Comparison of ENCODE assay signal across 23 mouse cellular contexts in genomic region chr10:19609125-19609524, GRCm38 (mm10). TPM values are rescaled to one million over a fixed set of nuclear protein-coding genes. Genes with fewer than 3 reads are reported as not detected.
DNase-seq lines count a peak whose midpoint lies in the region; ATAC-seq and TF ChIP-seq lines count a peak whose summit lies in the region.
"Had no signal": no experiment of that assay in that cellular context is flagged by ENCODE, and none has a peak within 500 bp of the region (broad histone marks: within the 10 kb centered on the region; RNA-seq: fewer than 3 reads in every experiment).

No protein-coding gene starts in this region.

- WGBS in forebrain, embryonic 10.5 days: 66% methylated on average over 14 of the region's 14 CpGs
- 64% methylated on average over 14 of the region's 14 CpGs for WGBS in forebrain, embryonic 11.5 days
- 39% methylated on average over 14 of the region's 14 CpGs for whole genome bisulfite sequencing in hindbrain, embryonic 11.5 days
- 42% methylated on average over 14 of the region's 14 CpGs for WGBS in hindbrain, embryonic 16.5 days
- 36% methylated on average over 14 of the region's 14 CpGs for WGBS in hindbrain, postnatal 0 days

- peaks cover 49% of the 10 kb centered on the region for H3K36me3 ChIP-seq in forebrain, embryonic 10.5 days (replicated peaks)
- H3K36me3 ChIP-seq in forebrain, embryonic 11.5 days (ENCODE audit: control insufficient read depth, insufficient read depth, low read length): no peaks in the 10 kb centered on the region
- no peaks in the 10 kb centered on the region for H3K36me3 ChIP-seq in hindbrain, embryonic 11.5 days (ENCODE audit: control insufficient read depth, insufficient read depth, low read length)
- H3K36me3 ChIP-seq in hindbrain, embryonic 16.5 days (ENCODE audit: control insufficient read depth, insufficient read depth, low read length): peaks cover 9% of the 10 kb centered on the region
- H3K36me3 ChIP-seq in hindbrain, postnatal 0 days (ENCODE audit: insufficient read depth, low read length): peaks cover 14% of the 10 kb centered on the region; the same call in 1 of the 2 replicates

- peak overlapping the region; percentile 74 for H3K27ac ChIP-seq in forebrain, embryonic 10.5 days
- no peak overlapping the region for H3K27ac ChIP-seq in forebrain, embryonic 11.5 days (ENCODE audit: low read depth, low read length)
- H3K27ac ChIP-seq in hindbrain, embryonic 11.5 days (ENCODE audit: low read depth, low read length): no peak overlapping the region
- no peak overlapping the region for H3K27ac ChIP-seq in hindbrain, embryonic 16.5 days (ENCODE audit: low read depth, low read length)
- no peak overlapping the region for H3K27ac ChIP-seq in hindbrain, postnatal 0 days

- H3K4me3 ChIP-seq in forebrain, embryonic 10.5 days: no peak overlapping the region
- no peak overlapping the region for H3K4me3 ChIP-seq in forebrain, embryonic 11.5 days (ENCODE audit: low read depth, low read length)
- no peak overlapping the region for H3K4me3 ChIP-seq in hindbrain, embryonic 11.5 days (ENCODE audit: low read depth, low read length)
- H3K4me3 ChIP-seq in hindbrain, embryonic 16.5 days (ENCODE audit: low read length): no peak overlapping the region
- H3K4me3 ChIP-seq in hindbrain, postnatal 0 days (ENCODE audit: low read length): no peak overlapping the region

- no peak for ATAC-seq in forebrain, embryonic 11.5 days (replicated peaks; ENCODE audit: low FRiP score)
- ATAC-seq in hindbrain, embryonic 11.5 days (ENCODE audit: low FRiP score): peak; percentile 79
- ATAC-seq in hindbrain, embryonic 16.5 days: no peak
- ATAC-seq in hindbrain, postnatal 0 days: 0 out of 2 replicates have a peak, but pooled peaks have one; percentile 29
- ATAC-seq in megakaryocyte-erythroid progenitor cell, adult 5-6 weeks (replicated peaks; ENCODE audit: low FRiP score, low TSS enrichment, poor library complexity, severe bottlenecking): no peak
- ATAC-seq: CD4-positive, CD25-positive, alpha-beta regulatory T cell, adult 4 months; lung, postnatal 0 days had no signal

- 0 out of 2 replicates have a peak, but pooled peaks cover 7% of the 10 kb centered on the region for H3K4me1 ChIP-seq in forebrain, embryonic 10.5 days
- H3K4me1 ChIP-seq in forebrain, embryonic 11.5 days (replicated peaks; ENCODE audit: control insufficient read depth, insufficient read depth, low read length): no peaks in the 10 kb centered on the region
- H3K4me1 ChIP-seq in hindbrain, embryonic 11.5 days (replicated peaks; ENCODE audit: control insufficient read depth, insufficient read depth, low read length): no peaks in the 10 kb centered on the region
- no peaks in the 10 kb centered on the region for H3K4me1 ChIP-seq in hindbrain, embryonic 16.5 days (ENCODE audit: control insufficient read depth, insufficient read depth, low read depth, low read length)
- H3K4me1 ChIP-seq in hindbrain, postnatal 0 days (ENCODE audit: insufficient read depth, low read length): no peaks in the 10 kb centered on the region

- TF ChIP-seq CTCF in brain, embryonic 14.5 days (IDR thresholded peaks at IDR 0.05; ENCODE audit: borderline replicate concordance, extremely low read depth, insufficient read depth, insufficient read length): no peak
- no peak for TF ChIP-seq CTCF in hindbrain, postnatal 0 days (IDR thresholded peaks at IDR 0.05; ENCODE audit: low read depth)

- DNase-seq in forebrain, embryonic 10.5 days (ENCODE audit: extremely low spot score, low spot score): no peak
- no peak for DNase-seq in forebrain, embryonic 11.5 days (ENCODE audit: low spot score)
- peak; percentile 45 for DNase-seq in hindbrain, embryonic 11.5 days (ENCODE audit: low spot score)
- DNase-seq in brain, embryonic 14.5 days (ENCODE audit: low read depth): peak; percentile 30
- DNase-seq in hindbrain, postnatal 0 days (ENCODE audit: low spot score): no peak
- no peak for DNase-seq in frontal cortex, postnatal 36 days (ENCODE audit: low spot score in 2 of 2)
- DNase-seq: adrenal gland, postnatal 36 days; cerebellum, adult 9-11 months; kidney, adult 2 months; kidney, postnatal 14 days; left cerebral cortex, postnatal 4 days; right cerebral cortex, adult 18-20 months had no signal

- no peaks in the 10 kb centered on the region for H3K9me3 ChIP-seq in forebrain, embryonic 10.5 days
- no peaks in the 10 kb centered on the region for H3K9me3 ChIP-seq in forebrain, embryonic 11.5 days (ENCODE audit: control insufficient read depth, low read length)
- no peaks in the 10 kb centered on the region for H3K9me3 ChIP-seq in hindbrain, embryonic 11.5 days (ENCODE audit: control insufficient read depth, low read length)
- H3K9me3 ChIP-seq in hindbrain, embryonic 16.5 days (ENCODE audit: control insufficient read depth, low read length): no peaks in the 10 kb centered on the region
- H3K9me3 ChIP-seq in hindbrain, postnatal 0 days (ENCODE audit: low read length): no peaks in the 10 kb centered on the region
- H3K9me3 ChIP-seq: G1E had no signal

- no peak overlapping the region for H3K4me2 ChIP-seq in forebrain, embryonic 11.5 days (ENCODE audit: low read depth, low read length, severe bottlenecking)
- no peak overlapping the region for H3K4me2 ChIP-seq in hindbrain, embryonic 11.5 days (replicated peaks; ENCODE audit: low read depth, low read length)
- H3K4me2 ChIP-seq in hindbrain, embryonic 16.5 days (ENCODE audit: low read length): no peak overlapping the region
- no peak overlapping the region for H3K4me2 ChIP-seq in hindbrain, postnatal 0 days (ENCODE audit: low read depth, low read length)

- no peak for TF ChIP-seq POLR2A in brain, embryonic 14.5 days (IDR thresholded peaks at IDR 0.05; ENCODE audit: borderline replicate concordance, extremely low read depth, insufficient read depth, insufficient read length, poor library complexity, severe bottlenecking)

- H3K27me3 ChIP-seq in forebrain, embryonic 10.5 days (ENCODE audit: poor library complexity, severe bottlenecking): no peaks in the 10 kb centered on the region
- no peaks in the 10 kb centered on the region for H3K27me3 ChIP-seq in forebrain, embryonic 11.5 days (ENCODE audit: control insufficient read depth, insufficient read depth, low read length)
- no peaks in the 10 kb centered on the region for H3K27me3 ChIP-seq in hindbrain, embryonic 11.5 days (ENCODE audit: control insufficient read depth, insufficient read depth, low read length)
- H3K27me3 ChIP-seq in hindbrain, embryonic 16.5 days (replicated peaks; ENCODE audit: control insufficient read depth, insufficient read depth, low read length): no peaks in the 10 kb centered on the region
- H3K27me3 ChIP-seq in hindbrain, postnatal 0 days (ENCODE audit: insufficient read depth, low read length): no peaks in the 10 kb centered on the region

- H3K9ac ChIP-seq in forebrain, embryonic 11.5 days (ENCODE audit: low read length): no peak overlapping the region
- no peak overlapping the region for H3K9ac ChIP-seq in hindbrain, embryonic 11.5 days (ENCODE audit: low read depth, low read length)
- no peak overlapping the region for H3K9ac ChIP-seq in hindbrain, embryonic 16.5 days (ENCODE audit: low read depth, low read length)
- no peak overlapping the region for H3K9ac ChIP-seq in hindbrain, postnatal 0 days (replicated peaks; ENCODE audit: low read length)

RNA-seq across cellular contexts. Expression of gene Il22ra2, which starts 12.7 kb away (rescaled TPM):
- not detected in 2 replicates for polyA plus RNA-seq in forebrain, embryonic 10.5 days (2016; fragmentation: Nextera tagmentation; extraction: Ambion mirVana)
- polyA plus RNA-seq in forebrain, embryonic 11.5 days (2014; fragmentation: Nextera tagmentation; extraction: Ambion mirVana): not detected in 2 replicates
- polyA plus RNA-seq in hindbrain, embryonic 11.5 days (2014; fragmentation: Nextera tagmentation; extraction: Ambion mirVana): not detected in 2 replicates
- polyA plus RNA-seq in hindbrain, embryonic 16.5 days (2015; fragmentation: Nextera tagmentation; extraction: Ambion mirVana): not detected in 2 replicates
- not detected in 2 replicates for polyA plus RNA-seq in brain, embryonic 14.5 days (2012; rRNA removed)
- not detected in 2 replicates for total RNA-seq in hindbrain, postnatal 0 days (2014; rRNA removed)
- not detected in 2 replicates for polyA plus RNA-seq in hindbrain, postnatal 0 days (2015; fragmentation: Nextera tagmentation; extraction: Ambion mirVana)
- not detected in 2 replicates for total RNA-seq in megakaryocyte-erythroid progenitor cell, adult 5-6 weeks (2014; fragmentation: Nextera tagmentation)
- total RNA-seq in megakaryocyte-erythroid progenitor cell, adult 5-6 weeks (2017): 0.11 TPM in 1 of 2 replicates, not detected in the other
- total RNA-seq: adrenal gland, postnatal 36 days; gastrocnemius, postnatal 4 days; layer of hippocampus, adult 8-10 months; left cerebral cortex, adult 18-20 months; left cerebral cortex, postnatal 4 days; liver, adult 2 months had no signal
- polyA plus RNA-seq: CD4-positive, CD25-positive, alpha-beta regulatory T cell, adult 4 months; G1E; heart, embryonic 14.5 days; liver, adult 2 months; stomach, embryonic 14.5 days had no signal

RNA-seq across cellular contexts. Expression of gene Ifngr1, which starts 17.4 kb away (rescaled TPM):
- 27.7 and 30.0 TPM in 2 replicates for polyA plus RNA-seq in forebrain, embryonic 10.5 days (2016; fragmentation: Nextera tagmentation; extraction: Ambion mirVana)
- polyA plus RNA-seq in forebrain, embryonic 11.5 days (2014; fragmentation: Nextera tagmentation; extraction: Ambion mirVana): 23.7 and 26.2 TPM in 2 replicates
- 30.0 and 31.4 TPM in 2 replicates for polyA plus RNA-seq in hindbrain, embryonic 11.5 days (2014; fragmentation: Nextera tagmentation; extraction: Ambion mirVana)
- 25.6 and 26.5 TPM in 2 replicates for polyA plus RNA-seq in hindbrain, embryonic 16.5 days (2015; fragmentation: Nextera tagmentation; extraction: Ambion mirVana)
- polyA plus RNA-seq in brain, embryonic 14.5 days (2012; rRNA removed): 8.3 and 12.3 TPM in 2 replicates
- total RNA-seq in hindbrain, postnatal 0 days (2014; rRNA removed): 15.2 and 18.1 TPM in 2 replicates
- 28.3 and 31.8 TPM in 2 replicates for polyA plus RNA-seq in hindbrain, postnatal 0 days (2015; fragmentation: Nextera tagmentation; extraction: Ambion mirVana)
- total RNA-seq in megakaryocyte-erythroid progenitor cell, adult 5-6 weeks (2014; fragmentation: Nextera tagmentation): 162 and 163 TPM in 2 replicates
- total RNA-seq in megakaryocyte-erythroid progenitor cell, adult 5-6 weeks (2017): 197 and 256 TPM in 2 replicates

Comparison
In these comparisons a context has a peak if more than half of its experiments do, and no peak if none do; other contexts are left out.
1. DNase-seq: peak in hindbrain, embryonic 11.5 days (single experiment) and brain, embryonic 14.5 days (single experiment); none in forebrain, embryonic 10.5 days (single experiment), forebrain, embryonic 11.5 days (single experiment), hindbrain, postnatal 0 days (single experiment) and frontal cortex, postnatal 36 days (0 of 2).
2. ATAC-seq: peak in hindbrain, embryonic 11.5 days (single experiment) and hindbrain, postnatal 0 days (single experiment); none in forebrain, embryonic 11.5 days (single experiment), hindbrain, embryonic 16.5 days (single experiment) and megakaryocyte-erythroid progenitor cell, adult 5-6 weeks (single experiment).